Mouse (Mus musculus) mouse embryonic stem cell (cell line): ENCODE measurements around the gene Borcs7.

ENCODE experiments used
- in situ Hi-C, 2 experiments: fragments of 300-500 bp; cut with MboI; formaldehyde crosslinking; loops; 1 replicate in 1 of 2; 3 replicates in 1 of 2; pipeline ENCODE4 v1.14.3; 2019 to 2020; ENCODE audit warnings: low sequenced_read_pairs in 2 of 2, low pct_unique_long_range_greater_than_20kb in 1 of 2, mixed read lengths in 1 of 2; ENCODE audit not compliant: unreplicated experiment in 1 of 2

Borcs7 gene

DNA sequence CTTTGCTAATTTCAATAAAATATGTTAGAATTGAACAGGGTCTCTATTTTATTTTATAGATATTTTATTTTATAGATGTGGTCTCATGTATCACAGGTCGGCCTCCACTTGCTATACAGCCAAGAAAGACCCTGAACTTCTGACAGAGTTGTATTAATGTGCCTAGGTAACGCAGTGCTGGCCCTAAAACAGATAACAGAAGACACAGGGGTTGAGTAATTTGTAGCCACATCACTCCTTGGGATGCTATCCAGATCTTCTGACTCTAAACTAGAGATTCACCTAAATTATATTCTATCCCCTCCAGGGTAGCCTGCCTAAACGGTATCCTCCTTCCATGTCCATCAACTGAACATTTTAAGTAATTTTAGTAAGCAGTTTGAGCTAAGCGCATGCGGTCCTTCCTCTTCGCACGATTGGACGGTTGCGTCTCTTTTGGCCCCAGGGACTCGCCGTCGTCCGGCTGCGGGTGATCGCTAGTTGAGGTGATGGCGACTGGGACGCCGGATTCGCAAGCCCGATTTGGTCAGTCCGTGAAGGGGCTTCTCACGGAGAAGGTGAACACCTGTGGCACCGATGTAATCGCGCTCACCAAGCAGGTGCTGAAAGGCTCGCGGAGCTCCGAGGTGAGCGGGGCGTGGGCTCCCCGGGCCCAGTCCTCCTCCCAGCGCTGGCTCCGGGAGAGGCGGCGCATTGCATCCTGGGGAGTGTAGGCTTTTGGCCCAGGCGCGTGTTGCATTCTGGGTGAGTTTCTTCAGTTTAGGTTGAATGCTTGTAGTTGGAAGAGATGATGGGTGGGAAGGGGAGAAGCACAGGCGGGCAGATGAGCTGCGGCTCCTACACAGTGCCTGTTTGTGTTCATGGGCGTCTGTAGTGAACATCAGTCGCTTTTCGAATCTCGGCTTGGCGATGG, at the start of gene Borcs7:
TSS of gene Borcs7 (plus strand) at position 447 of the 913 bp plus-strand sequence.
- in situ Hi-C loops = no loop called here

DNA sequence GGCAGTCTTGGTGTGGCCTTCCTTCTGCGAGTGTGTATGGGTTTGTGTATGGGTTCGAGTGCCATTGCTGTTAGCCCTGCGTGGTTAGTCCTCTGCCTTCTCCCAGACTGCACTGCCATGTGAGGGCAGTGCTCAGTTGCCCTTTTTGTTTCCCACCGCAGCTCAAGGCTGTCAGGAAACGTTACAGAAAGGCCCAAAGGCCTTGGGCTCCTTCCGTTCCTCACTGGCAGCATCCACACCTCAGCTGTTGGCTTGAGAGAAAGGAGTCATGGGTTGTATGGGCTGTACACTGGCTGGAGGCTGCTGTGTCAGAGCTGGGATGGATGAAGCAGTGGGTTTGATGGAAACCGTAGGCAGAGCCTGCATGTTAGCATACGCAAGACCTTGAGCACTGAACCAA, 48.9 kb upstream of the Borcs7 start:
- in situ Hi-C loops = no loop called here

DNA sequence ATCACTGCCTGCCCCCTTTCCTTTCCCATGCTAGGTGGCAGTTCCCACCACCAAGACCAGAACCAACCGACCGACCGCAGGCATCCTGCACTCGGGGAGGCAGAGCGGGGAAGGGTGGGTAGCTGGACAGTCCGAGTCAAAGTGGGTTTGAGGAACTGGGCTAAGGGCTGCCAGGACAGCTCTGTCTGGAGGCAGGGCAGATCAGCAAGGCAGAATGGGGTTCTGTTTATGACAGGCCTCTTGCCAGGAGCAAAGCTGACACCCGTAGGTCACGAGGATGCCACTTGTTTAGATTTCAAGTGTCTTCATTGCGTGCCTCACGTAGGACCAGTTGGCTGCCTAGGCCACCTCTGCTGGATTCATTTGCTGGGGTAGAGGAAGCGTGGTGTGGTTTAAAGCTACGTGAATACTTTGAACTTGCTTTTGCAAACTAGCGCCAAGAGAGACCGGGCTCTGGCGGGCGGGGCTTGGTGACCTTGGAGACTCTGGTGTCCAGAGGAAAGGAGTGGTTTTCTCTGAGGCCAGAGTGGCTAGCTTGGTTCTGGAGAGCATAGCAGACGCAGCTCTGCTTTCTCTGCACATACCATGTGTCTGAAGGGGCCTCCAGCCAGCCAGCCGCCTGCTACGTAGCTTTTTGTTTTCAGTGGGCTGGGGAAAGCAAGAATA, 48.2 kb upstream of the Borcs7 start:
- in situ Hi-C loops = no loop called here

GRCm38 (mm10) chr19:46642136-46642753, 47.5 kb upstream of the Borcs7 start:
- in situ Hi-C loops = no loop called here

GRCm38 (mm10) chr19:46643236-46643635, 46.5 kb upstream of the Borcs7 start:
- in situ Hi-C loops = no loop called here

GRCm38 (mm10) chr19:46644343-46644792, 45.3 kb upstream of the Borcs7 start:
- in situ Hi-C loops = no loop called here

- in situ Hi-C loops = no loop called here
Measured at GRCm38 (mm10) chr19:46644793-46645602, 44.7 kb upstream of the Borcs7 start.

DNA sequence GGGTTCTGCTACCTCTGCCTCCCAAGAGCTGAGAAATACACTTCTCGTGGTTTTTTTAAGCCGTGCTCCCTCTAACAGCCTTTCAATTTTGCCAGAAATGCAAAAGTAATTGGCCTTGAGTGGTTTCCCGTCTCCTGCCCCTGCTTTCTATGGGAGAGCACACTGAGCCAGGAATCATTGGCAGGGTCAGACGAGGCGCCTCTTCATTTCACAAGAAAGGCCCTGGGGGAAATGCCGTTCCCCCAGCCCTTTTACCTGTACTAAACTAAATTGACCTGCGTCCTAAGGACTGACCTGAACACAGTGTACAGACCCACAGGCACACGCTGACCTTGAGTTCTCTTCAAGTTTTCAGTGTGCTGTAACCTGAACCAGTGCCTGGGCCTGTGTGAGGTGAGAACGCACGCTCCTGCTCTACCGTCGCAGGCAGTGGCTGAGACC, 43.6 kb upstream of the Borcs7 start:
- in situ Hi-C loops = no loop called here

- in situ Hi-C loops = no loop called here
Measured at GRCm38 (mm10) chr19:46647254-46647653, 42.5 kb upstream of the Borcs7 start.

- in situ Hi-C loops = no loop called here
Measured at GRCm38 (mm10) chr19:46647850-46648249, 41.9 kb upstream of the Borcs7 start.

GRCm38 (mm10) chr19:46648565-46648964, 41.1 kb upstream of the Borcs7 start:
- in situ Hi-C loops = no loop called here

DNA sequence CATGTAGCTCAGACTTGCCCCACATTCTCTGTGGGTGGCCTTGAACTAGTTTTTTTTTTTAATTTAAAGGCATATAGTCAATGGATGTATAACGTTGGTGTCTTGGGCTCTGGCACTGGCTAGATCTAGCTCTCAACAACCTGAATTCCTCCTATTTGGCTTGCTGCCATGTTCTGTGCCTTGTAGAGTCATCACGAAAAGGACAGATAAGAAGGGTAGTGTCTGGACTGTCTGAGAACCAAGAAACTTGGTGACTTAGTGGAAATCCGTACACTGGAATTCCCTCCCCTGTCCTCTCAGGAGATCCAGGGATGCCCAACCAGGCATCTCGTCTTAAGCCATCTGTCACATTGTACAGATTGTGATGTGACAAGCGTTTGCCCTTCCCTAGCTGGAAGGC, 36.5 kb upstream of the Borcs7 start:
- in situ Hi-C loops = no loop called here

DNA sequence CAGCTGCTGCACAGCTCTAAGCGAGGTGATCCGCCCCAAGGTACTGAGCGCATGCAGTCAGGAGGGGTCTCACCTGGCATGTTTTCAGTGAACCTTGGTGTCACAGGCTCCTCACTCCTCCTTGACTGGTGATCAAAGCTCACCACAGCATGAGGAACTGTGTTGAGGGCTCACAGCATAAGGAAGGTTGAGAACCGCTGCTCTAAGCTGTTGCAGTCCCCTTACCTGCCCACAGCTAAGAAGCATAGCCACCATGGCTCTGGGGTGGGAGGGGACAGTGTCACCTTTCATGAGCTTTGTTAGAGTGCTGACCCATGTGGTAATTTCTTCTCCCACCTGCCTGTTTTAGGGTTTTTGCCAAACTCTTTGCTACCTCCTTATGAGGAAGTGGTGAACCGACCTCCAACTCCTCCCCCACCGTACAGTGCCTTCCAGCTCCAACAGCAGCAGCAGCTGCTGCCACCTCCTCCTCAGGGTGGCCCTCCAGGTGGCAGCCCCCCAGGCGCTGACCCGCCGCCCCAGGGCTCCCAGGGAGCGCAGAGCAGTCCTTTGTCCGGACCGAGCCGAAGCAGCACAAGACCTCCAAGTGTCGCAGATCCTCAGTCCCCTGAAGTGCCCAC, 36.0 kb upstream of the Borcs7 start:
- in situ Hi-C loops = no loop called here

DNA sequence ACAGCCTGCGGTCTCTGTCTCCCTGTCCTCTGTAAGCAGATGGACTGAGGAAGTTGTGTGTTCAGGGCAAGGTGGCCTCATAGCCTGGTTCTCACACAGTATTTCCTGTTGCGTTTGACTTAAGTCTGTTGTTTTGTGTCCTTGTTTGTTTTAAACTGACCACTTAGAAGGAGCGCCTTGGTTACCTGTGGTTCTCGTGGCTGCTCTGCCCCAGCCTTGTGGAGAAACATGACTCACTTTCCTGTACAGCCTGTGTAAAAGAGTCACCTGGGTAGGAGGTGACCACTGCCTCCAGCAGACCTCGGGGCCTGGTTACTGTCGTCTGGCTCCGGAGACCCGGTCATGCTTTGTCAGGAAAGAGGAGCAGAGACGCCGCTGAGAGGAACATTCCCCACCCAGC, 34.1 kb upstream of the Borcs7 start:
- in situ Hi-C loops = no loop called here

GRCm38 (mm10) chr19:46656151-46656840, 33.4 kb upstream of the Borcs7 start:
- in situ Hi-C loops = no loop called here

- in situ Hi-C loops = no loop called here
Measured at GRCm38 (mm10) chr19:46657339-46658020, 32.2 kb upstream of the Borcs7 start.

- in situ Hi-C loops = no loop called here
Measured at GRCm38 (mm10) chr19:46658348-46658747, 31.4 kb upstream of the Borcs7 start.
